ENCODE assay signal across 1 mouse cellular context in genomic region chr7:46710390-46710844, GRCm38 (mm10).
TF ChIP-seq lines count a peak whose summit lies in the region.

Gene Saal1 (minus strand): TSS chr7:46710680.

TF ChIP-seq in CH12.LX, 34 proteins besides CTCF, POLR2A, EP300 and RAD21 (continued from another document):
- TF ChIP-seq JUN (IDR thresholded peaks at IDR 0.05; ENCODE audit: insufficient read depth, low read depth, low read length) (no peak), MAFK (IDR thresholded peaks at IDR 0.05; ENCODE audit: insufficient replicate concordance, low read length) (no peak), MAZ (IDR thresholded peaks at IDR 0.05; ENCODE audit: low read depth, low read length) (no peak), NELFE (IDR thresholded peaks at IDR 0.05; ENCODE audit: low read depth, low read length) (peak; percentile 86), NRF1 (IDR thresholded peaks at IDR 0.05; ENCODE audit: low read depth, low read length) (peak; percentile 73), MYC (IDR thresholded peaks at IDR 0.05; ENCODE audit: low read depth, low read length) (0 out of 2 replicates have a peak, but pooled peaks have one; percentile 63), JUND (conservative IDR thresholded peaks at IDR 0.05; ENCODE audit: low read depth, low read length) (no peak), CHD2 (IDR thresholded peaks at IDR 0.05; ENCODE audit: low read length) (peak; percentile 18; the same call in 1 of the 2 replicates), ZKSCAN1 (IDR thresholded peaks at IDR 0.05; ENCODE audit: borderline replicate concordance, low read depth, low read length) (no peak), TBP (conservative IDR thresholded peaks at IDR 0.05; ENCODE audit: low read depth, low read length) (peak; percentile 56; the same call in 1 of the 2 replicates), SIN3A (IDR thresholded peaks at IDR 0.05; ENCODE audit: low read length) (peak; percentile 74), POLR2AphosphoS2 (IDR thresholded peaks at IDR 0.05; ENCODE audit: low read depth, low read length) (no peak), MXI1 (IDR thresholded peaks at IDR 0.05; ENCODE audit: low read depth, low read length) (no peak; the same call in none of the 2 replicates), ETS1 (conservative IDR thresholded peaks at IDR 0.05; ENCODE audit: low read depth, low read length) (no peak), IRF4 (IDR thresholded peaks at IDR 0.05; ENCODE audit: low read depth, low read length) (peak; percentile 63; the same call in 1 of the 2 replicates), MAX (IDR thresholded peaks at IDR 0.05; ENCODE audit: low read length) (peak; percentile 73), TCF12 (IDR thresholded peaks at IDR 0.05; ENCODE audit: low read depth, low read length) (peak; percentile 76), USF1 (IDR thresholded peaks at IDR 0.05; ENCODE audit: low read depth, low read length) (no peak), BHLHE40 (IDR thresholded peaks at IDR 0.05; ENCODE audit: low read depth, low read length) (0 out of 2 replicates have a peak, but pooled peaks have one; percentile 30)
